Mouse (Mus musculus): Measurements from ENCODE around the gene Nsg1.

DNA sequence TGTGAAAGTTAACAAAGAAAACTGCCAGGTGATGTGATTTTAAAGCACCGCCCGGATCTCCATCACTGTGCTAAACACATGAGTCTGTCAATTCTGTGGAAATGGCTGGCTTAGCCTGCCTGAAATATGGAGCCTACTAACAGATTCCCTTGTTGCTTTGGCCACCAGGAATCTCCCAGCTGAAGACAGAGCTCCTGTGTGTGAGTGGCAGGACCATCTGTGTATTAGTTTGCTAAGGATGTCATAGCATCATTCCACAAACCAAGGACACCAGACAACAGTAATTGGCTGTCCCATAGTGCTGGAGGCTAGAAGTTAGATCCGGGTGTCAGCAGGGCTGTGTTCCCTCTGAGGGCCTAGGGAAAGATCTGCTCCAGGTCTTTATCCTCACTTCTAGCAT, 31.2 kb upstream of the Nsg1 start:
- no peak for TF ChIP-seq TAL1 (IDR thresholded peaks at IDR 0.05; ENCODE audit: low read length)
- no peak for TF ChIP-seq GATA1 (IDR thresholded peaks at IDR 0.05; ENCODE audit: low read length)

All from erythroblast, embryonic 14.5 days (primary cell).